Mouse (Mus musculus) activated CD4-positive, CD25-positive, alpha-beta regulatory T cell, adult 4 months (primary cell): ENCODE results near the gene Exosc9. TPM values are rescaled to one million over a fixed set of nuclear protein-coding genes. Genes with fewer than 3 reads are reported as not detected.
"Not testable (repeated sequence)": the region's sequence is repeated elsewhere in the genome, so short reads cannot be mapped to it uniquely, and the experiment has no call there.

Experiments
- ATAC-seq: one replicate; pipeline ENCODE4 v1.8.0; 2017
- polyA plus RNA-seq, 2 experiments: library from polyadenylated mRNA; unstranded; fragments of 100-300 nt; shearing (Covaris generic); gene quantifications; one replicate each; pipeline ENCODE4 v1.2.1; 2017

The Exosc9 gene
- polyA plus RNA-seq, 2 experiments from 2014 or later: 48.1 to 54.1 TPM

- no peak for ATAC-seq
Measured at GRCm38 (mm10) chr3:36557601-36558000, 5.2 kb downstream of the Exosc9 start.

DNA sequence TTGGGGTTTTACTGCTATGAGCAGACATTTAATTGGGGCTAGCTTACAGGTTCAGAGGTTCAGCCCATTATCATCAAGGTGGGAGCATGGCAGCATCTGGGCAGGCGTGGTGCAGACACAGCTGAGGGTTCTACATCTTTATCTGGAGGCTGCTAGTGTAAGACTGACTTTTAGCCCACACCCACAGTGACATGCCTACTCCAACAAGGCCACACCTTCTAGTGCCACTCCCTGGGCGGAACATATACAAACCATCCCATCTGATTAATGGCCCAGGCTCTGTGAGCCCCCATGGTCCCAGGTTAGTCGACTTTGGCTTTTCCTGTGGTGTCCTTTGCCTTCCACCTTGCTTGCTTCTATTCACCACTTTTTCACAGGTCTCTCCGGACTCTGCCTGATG is 7.2 kb downstream of the Exosc9 start:
- no peak for ATAC-seq

DNA sequence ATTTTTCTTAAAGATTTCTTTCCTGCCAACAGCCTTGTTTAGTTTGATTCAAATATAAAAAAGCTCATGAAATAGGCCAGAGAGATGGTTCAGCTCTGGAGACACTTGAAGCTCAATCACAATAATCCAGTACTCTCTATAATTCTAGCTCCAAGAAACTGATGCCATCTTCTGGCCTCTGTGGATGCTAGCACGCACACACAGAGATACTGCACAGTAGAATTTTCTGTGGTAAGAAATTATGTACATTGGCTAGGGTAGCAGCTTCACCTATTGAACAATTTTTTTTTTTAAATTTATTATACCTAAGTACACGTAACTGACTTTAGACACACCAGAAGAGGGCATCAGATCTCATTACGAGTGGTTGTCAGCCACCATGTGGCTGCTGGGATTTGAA is 11.3 kb downstream of the Exosc9 start:
- ATAC-seq: no peak

DNA sequence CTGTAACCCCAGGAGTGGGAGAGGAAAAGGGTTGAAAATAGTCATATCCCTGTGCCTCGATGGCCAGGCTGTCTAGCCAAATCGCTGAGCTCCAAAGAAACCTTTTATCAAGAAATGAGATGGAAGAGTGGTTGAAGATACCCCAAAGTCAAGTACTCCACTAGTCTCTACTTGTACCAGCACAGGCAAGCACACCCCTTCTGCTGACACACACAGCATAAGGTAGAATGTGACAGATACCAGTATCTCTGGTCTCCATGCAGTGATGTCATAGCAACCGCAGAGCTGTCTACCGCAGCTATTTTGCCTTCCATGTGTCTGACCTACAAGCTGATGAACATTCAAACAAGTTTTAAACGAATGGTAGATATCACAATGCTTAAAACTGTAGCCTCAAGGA is 17.4 kb downstream of the Exosc9 start:
- ATAC-seq: no peak

GRCm38 (mm10) chr3:36571361-36571826 is 19.0 kb downstream of the Exosc9 start:
- no peak for ATAC-seq

DNA sequence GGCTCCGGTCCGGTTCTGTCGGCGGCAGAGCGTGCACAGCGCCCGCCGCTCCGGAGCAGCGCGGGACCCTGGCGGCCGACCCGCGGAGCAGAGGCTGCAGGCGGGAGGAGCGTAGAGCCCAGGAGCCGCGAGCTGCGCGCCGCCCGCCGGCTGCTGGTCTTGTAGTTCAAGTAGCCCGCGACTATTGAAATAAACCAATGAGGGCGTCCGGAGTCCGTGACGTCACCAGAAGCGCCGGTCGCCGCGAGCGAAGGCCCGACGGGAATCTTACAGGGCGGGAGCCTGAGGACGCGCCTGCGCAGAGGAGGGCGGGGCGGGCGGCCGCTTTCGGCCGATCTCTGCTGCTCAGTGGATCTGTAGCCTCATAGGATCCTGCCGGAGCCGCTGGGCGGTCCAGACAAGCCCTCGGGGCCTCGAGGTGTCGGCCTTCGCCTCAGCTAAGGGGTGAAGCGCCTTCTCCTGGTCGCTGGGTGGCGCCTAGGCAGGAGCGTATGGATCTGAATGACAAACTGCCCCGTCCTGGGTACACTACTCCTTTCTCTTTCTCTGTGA is 19.5 kb downstream of the Exosc9 start, which contains the start of gene Ccna2:
TSS of gene Ccna2 (minus strand) at position 324 of the 552 bp plus-strand sequence.
- ATAC-seq: peak; percentile 93

GRCm38 (mm10) chr3:36598811-36599210 is 46.4 kb downstream of the Exosc9 start:
- ATAC-seq: no peak

DNA sequence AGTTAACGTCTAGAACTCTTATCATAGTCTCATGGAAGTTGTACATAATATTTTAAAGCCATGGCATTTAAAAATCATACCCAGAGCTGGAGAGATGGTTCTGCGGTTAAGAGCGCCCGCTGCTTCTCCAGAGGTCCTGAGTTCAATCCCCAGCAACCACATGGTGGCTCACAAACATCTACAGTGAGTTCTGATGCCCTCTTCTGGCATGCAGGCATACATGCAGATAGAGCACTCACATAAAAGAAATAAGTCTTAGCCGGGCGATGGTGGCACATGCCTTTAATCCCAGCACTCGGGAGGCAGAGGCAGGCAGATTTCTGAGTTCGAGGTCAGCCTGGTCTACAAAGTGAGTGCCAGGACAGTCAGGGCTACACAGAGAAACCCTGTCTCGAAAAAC is 47.4 kb downstream of the Exosc9 start:
- ATAC-seq: not testable (repeated sequence)

GRCm38 (mm10) chr3:36605894-36606783 is 53.7 kb downstream of the Exosc9 start:
- ATAC-seq: no peak

DNA sequence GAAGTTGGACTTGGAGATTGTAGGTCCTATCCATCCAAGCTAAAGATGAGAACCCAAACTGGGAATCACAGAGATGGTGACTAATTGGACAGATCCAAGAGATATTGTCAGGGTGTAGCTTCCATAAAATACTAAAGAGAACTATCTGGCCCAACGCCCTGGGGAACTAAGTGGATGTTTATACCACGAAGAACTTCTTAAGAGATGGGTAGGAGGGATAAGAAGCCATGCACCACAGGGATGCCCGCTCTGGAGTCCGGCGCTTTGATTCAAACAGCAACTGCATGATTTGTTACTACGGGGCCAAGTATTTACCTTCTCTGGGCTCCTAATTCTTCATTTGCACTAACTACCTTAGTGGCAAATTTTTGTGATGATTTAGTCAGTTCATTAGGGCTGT is 60.3 kb downstream of the Exosc9 start:
- no peak for ATAC-seq

- peak; percentile 89 for ATAC-seq
Measured at GRCm38 (mm10) chr3:36613202-36613907, 60.9 kb downstream of the Exosc9 start, which contains the start of gene Bbs7. Gene Bbs7 (minus strand): TSS chr3:36613477.

- no peak for ATAC-seq
Measured at GRCm38 (mm10) chr3:36613908-36614255, 61.5 kb downstream of the Exosc9 start.

Other genes starting within 250 kb of the Exosc9 start
- gene Anxa5, start 76.7 kb upstream of the Exosc9 start, polyA plus RNA-seq: 100 to 1,000 TPM; 135 to 153 TPM
- gene 1810062G17Rik, start 76.7 kb upstream of the Exosc9 start, polyA plus RNA-seq: 1 to 10 TPM in 1 of 2 experiments, under 1 TPM in 1; 0.59 to 2.4 TPM
- gene Gm11549, start 30.8 kb upstream of the Exosc9 start, polyA plus RNA-seq: not detected
- gene Ccna2, start 19.5 kb downstream of the Exosc9 start, polyA plus RNA-seq: 10 to 100 TPM; 14.7 to 15.1 TPM
- under 1 TPM in 1 of 2 experiments, not detected in 1; 0.17 TPM for gene Bbs7, start 60.9 kb downstream of the Exosc9 start, polyA plus RNA-seq
- 1 to 10 TPM in 1 of 2 experiments, not detected in 1; 1.3 TPM for gene Trpc3, start 137.6 kb downstream of the Exosc9 start, polyA plus RNA-seq